Mouse (Mus musculus): Measurements from ENCODE around the gene Shisa3.

- TF ChIP-seq CTCF (IDR thresholded peaks at IDR 0.05; ENCODE audit: borderline replicate concordance, control insufficient read depth, extremely low read depth, insufficient read depth, low read length, poor library complexity) (no peak), POLR2A (IDR thresholded peaks at IDR 0.05; ENCODE audit: control insufficient read depth, extremely low read depth, insufficient read depth, low read length, poor library complexity) (no peak)
These were observed 42.3 kb downstream of the Shisa3 start for GRCm38 (mm10) chr5:67650021-67650420.

Data from thymus, adult 2 months (tissue).